Mouse (Mus musculus) c-Kit-positive CD71-positive TER-119-negative erythroid progenitor cells, embryonic 14.5 days (primary cell): ENCODE measurements around the gene Dse.

ENCODE experiments used
- DNase-seq: peaks from one replicate; pipeline ENCODE4 v3.0.0-alpha.2; 2013; ENCODE audit warnings: low read depth

Dse gene

GRCm38 (mm10) chr10:34198574-34198973, 8.9 kb downstream of the Dse start:
- DNase-seq = no peak

- no peak for DNase-seq
These were observed 9.5 kb downstream of the Dse start for GRCm38 (mm10) chr10:34198061-34198460.

GRCm38 (mm10) chr10:34197269-34197668, 10.2 kb downstream of the Dse start:
- no peak for DNase-seq

GRCm38 (mm10) chr10:34194957-34195356, 12.6 kb downstream of the Dse start:
- no peak for DNase-seq

- no peak for DNase-seq
These were observed 13.0 kb downstream of the Dse start for GRCm38 (mm10) chr10:34194503-34194902.

GRCm38 (mm10) chr10:34186571-34187260, 20.8 kb downstream of the Dse start:
- DNase-seq = no peak

GRCm38 (mm10) chr10:34185556-34185955, 22.0 kb downstream of the Dse start:
- no peak for DNase-seq

GRCm38 (mm10) chr10:34184956-34185355, 22.6 kb downstream of the Dse start:
- DNase-seq = no peak

GRCm38 (mm10) chr10:34183731-34184130, 23.8 kb downstream of the Dse start:
- DNase-seq = no peak

- no peak for DNase-seq
These were observed 31.5 kb downstream of the Dse start for GRCm38 (mm10) chr10:34175870-34176606.

- DNase-seq = no peak
These were observed 34.7 kb downstream of the Dse start for GRCm38 (mm10) chr10:34172663-34173282.

GRCm38 (mm10) chr10:34171660-34172059, 35.9 kb downstream of the Dse start:
- no peak for DNase-seq

- no peak for DNase-seq
These were observed 36.3 kb downstream of the Dse start for GRCm38 (mm10) chr10:34171191-34171590.

GRCm38 (mm10) chr10:34166971-34167370, 40.5 kb downstream of the Dse start:
- no peak for DNase-seq

- DNase-seq = no peak
These were observed 51.5 kb downstream of the Dse start for GRCm38 (mm10) chr10:34155796-34156554.

GRCm38 (mm10) chr10:34151827-34152226, 55.7 kb downstream of the Dse start:
- no peak for DNase-seq

GRCm38 (mm10) chr10:34150454-34150853, 57.1 kb downstream of the Dse start:
- no peak for DNase-seq

- DNase-seq = no peak
These were observed 57.7 kb downstream of the Dse start for GRCm38 (mm10) chr10:34149772-34150171.

GRCm38 (mm10) chr10:34141693-34142092, 65.8 kb downstream of the Dse start:
- no peak for DNase-seq

- no peak for DNase-seq
These were observed 67.7 kb downstream of the Dse start for GRCm38 (mm10) chr10:34139768-34140167.

- no peak for DNase-seq
These were observed 69.5 kb downstream of the Dse start for GRCm38 (mm10) chr10:34138027-34138426.

- DNase-seq = no peak
These were observed 71.1 kb downstream of the Dse start for GRCm38 (mm10) chr10:34136432-34136831.
